Mouse (Mus musculus) forebrain, postnatal 0 days (tissue): ENCODE data around the gene Acoxl. TPM values are rescaled to one million over a fixed set of nuclear protein-coding genes. Genes with fewer than 3 reads are reported as not detected.

ENCODE experiments used
- ATAC-seq: fragments of 200-750 bp; cut with Nextera tagmentation; 2 replicates; pipeline ENCODE4 v1.8.0; 2017; ENCODE audit warnings: mild to moderate bottlenecking, moderate library complexity
- DNase-seq: peaks from one replicate; pipeline ENCODE4 v3.0.0-alpha.2; 2015
- H3K27ac ChIP-seq: fragments of 300-500 bp; sonication (generic); 2 replicates; pipeline ENCODE4 v1.5.1; 2014; ENCODE audit warnings: low read depth, mild to moderate bottlenecking, antibody characterized with exemption, low read length, moderate library complexity, mixed read lengths
- H3K27me3 ChIP-seq: fragments of 300-500 bp; sonication (generic); 2 replicates; pipeline ENCODE4 v1.6.1; 2014; ENCODE audit warnings: mild to moderate bottlenecking, low read length, mixed read lengths; ENCODE audit not compliant: insufficient read depth
- H3K36me3 ChIP-seq: fragments of 300-500 bp; sonication (generic); 2 replicates; pipeline ENCODE4 v1.6.1; 2014; ENCODE audit warnings: mild to moderate bottlenecking, moderate library complexity; ENCODE audit not compliant: insufficient read depth
- H3K4me1 ChIP-seq: fragments of 300-500 bp; sonication (generic); 2 replicates; pipeline ENCODE4 v1.6.1; 2014; ENCODE audit warnings: antibody characterized with exemption; ENCODE audit not compliant: insufficient read depth
- H3K4me2 ChIP-seq: fragments of 300-500 bp; sonication (generic); 2 replicates; pipeline ENCODE4 v1.6.1; 2014; ENCODE audit warnings: low read depth, mild to moderate bottlenecking, moderate library complexity
- H3K4me3 ChIP-seq: fragments of 300-500 bp; sonication (generic); 2 replicates; pipeline ENCODE4 v1.5.1; 2014; ENCODE audit warnings: low read depth, low read length, mixed read lengths
- H3K9ac ChIP-seq: fragments of 300-500 bp; sonication (generic); 2 replicates; pipeline ENCODE4 v1.6.1; 2014; ENCODE audit warnings: mild to moderate bottlenecking
- H3K9me3 ChIP-seq: fragments of 300-500 bp; sonication (generic); 2 replicates; pipeline ENCODE4 v1.6.1; 2016; ENCODE audit warnings: low read length
- CTCF ChIP-seq: sonication (generic); IDR thresholded peaks from 2 replicates; pipeline ENCODE4 v1.5.1; 2016; ENCODE audit warnings: antibody characterized with exemption, control low read depth, low read depth
- WGBS: fragments of 180-500 bp; shearing (Covaris S2); extraction: QIAGEN DNeasy Blood & Tissue Kit; methylation state at CpG from one replicate; pipeline ENCODE4 v1.1.7; 2014; 5-methylcytosine and 5-hydroxymethylcytosine counted together
- polyA plus RNA-seq: library from polyadenylated mRNA; unstranded; fragments of >200 nt; fragmentation: Nextera tagmentation; extraction: Ambion mirVana; gene quantifications from 2 replicates; pipeline ENCODE4 v1.2.1, GENCODE M21; 2015
- total RNA-seq: library from RNA; depleted of rRNA; stranded (reverse); fragments of >200 nt; gene quantifications from 2 replicates; pipeline ENCODE4 v1.2.3, GENCODE M21; 2014

Acoxl gene
- total and polyA plus RNA-seq, 2 experiments from 2014 or later: 0.10 TPM; not detected in 1

GRCm38 (mm10) chr2:128065013-128065412 is 226.3 kb downstream of the Acoxl start:
- no peak overlapping the region for H3K4me2 ChIP-seq
- no peak overlapping the region for H3K4me3 ChIP-seq
- no peaks in the 10 kb centered on the region for H3K27me3 ChIP-seq
- no peak overlapping the region for H3K27ac ChIP-seq
- no peak for TF ChIP-seq CTCF
- no peak for DNase-seq
- no peaks in the 10 kb centered on the region for H3K9me3 ChIP-seq
- H3K4me1 ChIP-seq: no peaks in the 10 kb centered on the region
- 91% methylated on average over 2 of the region's 2 CpGs for WGBS
- no peak overlapping the region for H3K9ac ChIP-seq
- H3K36me3 ChIP-seq: no peaks in the 10 kb centered on the region
- ATAC-seq: no peak

GRCm38 (mm10) chr2:128065576-128065975 is 226.9 kb downstream of the Acoxl start:
- no peak overlapping the region for H3K4me3 ChIP-seq
- no peak overlapping the region for H3K27ac ChIP-seq
- H3K9ac ChIP-seq: no peak overlapping the region
- H3K9me3 ChIP-seq: no peaks in the 10 kb centered on the region
- H3K4me2 ChIP-seq: no peak overlapping the region
- ATAC-seq (no peak), DNase-seq (no peak)
- H3K27me3 ChIP-seq: no peaks in the 10 kb centered on the region
- H3K4me1 ChIP-seq: no peaks in the 10 kb centered on the region
- 95% methylated on average over 2 of the region's 2 CpGs for WGBS
- H3K36me3 ChIP-seq: no peaks in the 10 kb centered on the region
- no peak for TF ChIP-seq CTCF

- no peaks in the 10 kb centered on the region for H3K9me3 ChIP-seq
- 86% methylated on average over 3 of the region's 3 CpGs for WGBS
- no peak overlapping the region for H3K27ac ChIP-seq
- no peak overlapping the region for H3K4me2 ChIP-seq
- no peak for ATAC-seq
- no peaks in the 10 kb centered on the region for H3K27me3 ChIP-seq
- no peaks in the 10 kb centered on the region for H3K4me1 ChIP-seq
- TF ChIP-seq CTCF: no peak
- no peak overlapping the region for H3K9ac ChIP-seq
- H3K36me3 ChIP-seq: no peaks in the 10 kb centered on the region
- no peak for DNase-seq
- H3K4me3 ChIP-seq: no peak overlapping the region
Observed at GRCm38 (mm10) chr2:128067162-128067561, 228.5 kb downstream of the Acoxl start.

- no peak for TF ChIP-seq CTCF
- no peak for ATAC-seq
- WGBS: 81% methylated on average over 7 of the region's 7 CpGs
Observed at GRCm38 (mm10) chr2:128067596-128067995, 228.9 kb downstream of the Acoxl start.

GRCm38 (mm10) chr2:128068176-128068575 is 229.5 kb downstream of the Acoxl start:
- ATAC-seq (no peak), DNase-seq (no peak)
- Histone ChIP-seq H3K4me2 (no peak overlapping the region), H3K9ac (no peak overlapping the region), H3K27ac (no peak overlapping the region), H3K27me3 (no peaks in the 10 kb centered on the region), H3K4me3 (no peak overlapping the region), H3K9me3 (no peaks in the 10 kb centered on the region), H3K4me1 (no peaks in the 10 kb centered on the region), H3K36me3 (no peaks in the 10 kb centered on the region)
- no peak for TF ChIP-seq CTCF
- 85% methylated on average over 4 of the region's 4 CpGs for WGBS

More at GRCm38 (mm10) chr2:128067596-128067995, 228.9 kb downstream of the Acoxl start:
- Histone ChIP-seq H3K27me3 (no peaks in the 10 kb centered on the region), H3K4me2 (no peak overlapping the region), H3K9ac (no peak overlapping the region), H3K9me3 (no peaks in the 10 kb centered on the region), H3K4me1 (no peaks in the 10 kb centered on the region), H3K27ac (no peak overlapping the region), H3K36me3 (no peaks in the 10 kb centered on the region), H3K4me3 (no peak overlapping the region)
- DNase-seq: no peak

- DNase-seq: no peak
- Histone ChIP-seq H3K9ac (no peak overlapping the region), H3K4me3 (no peak overlapping the region), H3K27me3 (no peaks in the 10 kb centered on the region), H3K4me2 (no peak overlapping the region), H3K27ac (no peak overlapping the region), H3K9me3 (no peaks in the 10 kb centered on the region), H3K36me3 (no peaks in the 10 kb centered on the region), H3K4me1 (no peaks in the 10 kb centered on the region)
- no peak for ATAC-seq
- 56% methylated on average over 2 of the region's 2 CpGs for WGBS
- no peak for TF ChIP-seq CTCF
Observed at GRCm38 (mm10) chr2:128069025-128069424, 230.3 kb downstream of the Acoxl start.

GRCm38 (mm10) chr2:128071791-128072190 is 233.1 kb downstream of the Acoxl start:
- Histone ChIP-seq H3K4me1 (no peaks in the 10 kb centered on the region), H3K27ac (no peak overlapping the region), H3K4me2 (no peak overlapping the region), H3K9ac (no peak overlapping the region), H3K4me3 (no peak overlapping the region), H3K9me3 (no peaks in the 10 kb centered on the region), H3K27me3 (no peaks in the 10 kb centered on the region), H3K36me3 (no peaks in the 10 kb centered on the region)
- TF ChIP-seq CTCF: no peak
- no peak for DNase-seq
- 85% methylated on average over 7 of the region's 7 CpGs for WGBS
- no peak for ATAC-seq

- ATAC-seq (no peak), DNase-seq (no peak)
- Histone ChIP-seq H3K27ac (no peak overlapping the region), H3K36me3 (no peaks in the 10 kb centered on the region), H3K9ac (no peak overlapping the region), H3K27me3 (no peaks in the 10 kb centered on the region), H3K4me3 (no peak overlapping the region), H3K9me3 (no peaks in the 10 kb centered on the region), H3K4me1 (no peaks in the 10 kb centered on the region), H3K4me2 (no peak overlapping the region)
- WGBS: 75% methylated on average over 5 of the region's 5 CpGs
- no peak for TF ChIP-seq CTCF
Observed at GRCm38 (mm10) chr2:128072944-128073343, 234.3 kb downstream of the Acoxl start.
